ENCODE assay signal across 24 mouse cellular contexts in the genomic region with DNA sequence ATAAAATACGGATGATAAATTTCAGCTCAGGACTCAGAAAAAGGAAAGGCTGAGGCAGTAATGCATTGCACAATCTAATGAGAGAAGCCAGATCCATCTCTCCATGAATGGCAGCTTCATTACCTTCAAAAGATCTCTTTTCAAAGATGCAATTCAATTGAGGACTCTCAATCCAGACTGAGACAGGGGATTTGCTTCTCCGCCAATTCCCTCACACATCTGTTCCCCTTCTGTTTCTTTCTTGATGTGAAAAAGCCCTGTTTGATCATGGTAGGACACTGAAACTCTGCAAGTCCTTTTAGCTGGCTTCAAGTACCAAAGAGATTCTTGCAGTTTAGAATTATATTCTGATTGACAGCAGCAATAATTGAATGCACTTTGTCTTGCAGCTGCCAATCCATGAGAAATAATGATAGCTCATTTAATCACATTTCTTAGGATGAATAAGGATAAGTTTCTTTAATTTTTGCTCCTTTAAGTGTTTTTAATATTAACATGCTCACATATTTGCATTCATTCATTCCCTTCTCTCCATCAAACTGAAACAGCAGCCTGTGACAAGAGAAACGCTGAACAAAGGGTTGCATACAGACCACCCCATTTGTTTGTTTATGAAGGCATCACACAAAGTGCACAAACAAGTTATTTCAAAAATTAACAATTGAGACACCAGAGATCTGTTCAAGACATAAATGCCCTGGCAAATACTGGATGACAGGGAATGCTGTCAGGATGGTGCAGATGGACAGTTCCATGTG.
DNase-seq lines count a peak whose midpoint lies in the region; ATAC-seq and TF ChIP-seq lines count a peak whose summit lies in the region.
"Had no signal": no experiment of that assay in that cellular context is flagged by ENCODE, and none has a peak within 500 bp of the region (broad histone marks: within the 10 kb centered on the region; RNA-seq: fewer than 3 reads in every experiment).

No protein-coding gene starts in this region.

- no peaks in the 10 kb centered on the region for H3K9me3 ChIP-seq in midbrain, embryonic 10.5 days (replicated peaks)
- H3K9me3 ChIP-seq in midbrain, embryonic 16.5 days (replicated peaks; ENCODE audit: control insufficient read depth, low read length, poor library complexity, severe bottlenecking), result no peaks in the 10 kb centered on the region
- no peaks in the 10 kb centered on the region for H3K9me3 ChIP-seq in forebrain, embryonic 11.5 days (ENCODE audit: control insufficient read depth, low read length)
- no peaks in the 10 kb centered on the region for H3K9me3 ChIP-seq in forebrain, postnatal 0 days (ENCODE audit: low read length)
- H3K9me3 ChIP-seq: heart, embryonic 10.5 days; intestine, embryonic 15.5 days had no signal

- DNase-seq in midbrain, embryonic 10.5 days (ENCODE audit: low spot score), result no peak
- no peak for DNase-seq in forebrain, embryonic 11.5 days (ENCODE audit: low spot score)
- peak; percentile 27 for DNase-seq in forebrain, postnatal 0 days
- DNase-seq in gastrocnemius, adult 8-10 months (ENCODE audit: low spot score in 2 of 2), result no peak
- DNase-seq in kidney, adult 9 months, result no peak
- DNase-seq in ovary, postnatal 10 days (ENCODE audit: low spot score), result no peak
- DNase-seq: adrenal gland, postnatal 36 days; cerebellum, adult 18-20 months; cerebellum, postnatal 14 days; gastrocnemius, postnatal 10 days; heart, postnatal 4 days; kidney, adult 8-10 months; kidney, postnatal 14 days; right cerebral cortex, postnatal 14 days; thymus, adult 2 months had no signal

- no peaks in the 10 kb centered on the region for H3K36me3 ChIP-seq in midbrain, embryonic 10.5 days
- H3K36me3 ChIP-seq in midbrain, embryonic 16.5 days (ENCODE audit: control insufficient read depth, insufficient read depth, low read length), result no peaks in the 10 kb centered on the region
- H3K36me3 ChIP-seq in forebrain, embryonic 11.5 days (ENCODE audit: control insufficient read depth, insufficient read depth, low read length), result no peaks in the 10 kb centered on the region
- H3K36me3 ChIP-seq in forebrain, postnatal 0 days (ENCODE audit: insufficient read depth), result no peaks in the 10 kb centered on the region
- H3K36me3 ChIP-seq: heart, embryonic 10.5 days; intestine, embryonic 15.5 days had no signal

- H3K4me1 ChIP-seq in midbrain, embryonic 10.5 days, result peaks cover 16% of the 10 kb centered on the region
- peaks cover 3% of the 10 kb centered on the region; the same call in 1 of the 2 replicates for H3K4me1 ChIP-seq in midbrain, embryonic 16.5 days (ENCODE audit: control insufficient read depth, insufficient read depth, low read length)
- no peaks in the 10 kb centered on the region for H3K4me1 ChIP-seq in forebrain, embryonic 11.5 days (replicated peaks; ENCODE audit: control insufficient read depth, insufficient read depth, low read length)
- no peaks in the 10 kb centered on the region for H3K4me1 ChIP-seq in forebrain, postnatal 0 days (ENCODE audit: insufficient read depth)
- H3K4me1 ChIP-seq: heart, embryonic 10.5 days; intestine, embryonic 15.5 days had no signal

- H3K4me2 ChIP-seq in midbrain, embryonic 16.5 days (ENCODE audit: low read length), result no peak overlapping the region
- H3K4me2 ChIP-seq in forebrain, embryonic 11.5 days (ENCODE audit: low read depth, low read length, severe bottlenecking), result no peak overlapping the region
- no peak overlapping the region for H3K4me2 ChIP-seq in forebrain, postnatal 0 days (ENCODE audit: low read depth)
- H3K4me2 ChIP-seq: intestine, embryonic 15.5 days had no signal

- 43% methylated on average over 3 of the region's 3 CpGs for WGBS in midbrain, embryonic 10.5 days
- WGBS in midbrain, embryonic 16.5 days, result 26% methylated on average over 3 of the region's 3 CpGs
- WGBS in forebrain, embryonic 11.5 days, result 29% methylated on average over 3 of the region's 3 CpGs
- WGBS in forebrain, postnatal 0 days, result 19% methylated on average over 3 of the region's 3 CpGs

- H3K27me3 ChIP-seq in midbrain, embryonic 10.5 days (ENCODE audit: low read depth, poor library complexity, severe bottlenecking), result no peaks in the 10 kb centered on the region
- H3K27me3 ChIP-seq in midbrain, embryonic 16.5 days (ENCODE audit: control insufficient read depth, insufficient read depth, low read depth, low read length), result no peaks in the 10 kb centered on the region
- no peaks in the 10 kb centered on the region for H3K27me3 ChIP-seq in forebrain, embryonic 11.5 days (ENCODE audit: control insufficient read depth, insufficient read depth, low read length)
- H3K27me3 ChIP-seq in forebrain, postnatal 0 days (ENCODE audit: insufficient read depth, low read length), result no peaks in the 10 kb centered on the region
- H3K27me3 ChIP-seq: intestine, embryonic 15.5 days; Patski had no signal

- H3K27ac ChIP-seq in midbrain, embryonic 10.5 days (replicated peaks), result peak overlapping the region; percentile 30; the same call in 1 of the 2 replicates
- H3K27ac ChIP-seq in midbrain, embryonic 16.5 days (ENCODE audit: low read length), result no peak overlapping the region
- peak overlapping the region; percentile 25; the same call in 1 of the 2 replicates for H3K27ac ChIP-seq in forebrain, embryonic 11.5 days (ENCODE audit: low read depth, low read length)
- H3K27ac ChIP-seq in forebrain, postnatal 0 days (ENCODE audit: low read depth, low read length), result no peak overlapping the region
- H3K27ac ChIP-seq: heart, embryonic 10.5 days; intestine, embryonic 15.5 days; layer of hippocampus, adult 2 months; macrophage; stomach, postnatal 0 days had no signal

- ATAC-seq in midbrain, embryonic 16.5 days, result no peak
- peak; percentile 76 for ATAC-seq in forebrain, embryonic 11.5 days (replicated peaks; ENCODE audit: low FRiP score)
- ATAC-seq in forebrain, postnatal 0 days, result peak; percentile 48; the same call in 1 of the 2 replicates
- ATAC-seq: hindbrain, embryonic 16.5 days; intestine, embryonic 15.5 days; lung, postnatal 0 days; Patski had no signal

- no peak overlapping the region for H3K4me3 ChIP-seq in midbrain, embryonic 10.5 days
- H3K4me3 ChIP-seq in midbrain, embryonic 16.5 days (ENCODE audit: low read depth, low read length), result no peak overlapping the region
- no peak overlapping the region for H3K4me3 ChIP-seq in forebrain, embryonic 11.5 days (ENCODE audit: low read depth, low read length)
- no peak overlapping the region for H3K4me3 ChIP-seq in forebrain, postnatal 0 days (ENCODE audit: low read depth, low read length)
- H3K4me3 ChIP-seq: heart, embryonic 10.5 days; intestine, embryonic 15.5 days; layer of hippocampus, adult 2 months had no signal

- no peak for TF ChIP-seq CTCF in forebrain, postnatal 0 days (IDR thresholded peaks at IDR 0.05; ENCODE audit: low read depth)

- no peak overlapping the region for H3K9ac ChIP-seq in midbrain, embryonic 16.5 days (ENCODE audit: low read depth, low read length)
- no peak overlapping the region for H3K9ac ChIP-seq in forebrain, embryonic 11.5 days (ENCODE audit: low read length)
- no peak overlapping the region for H3K9ac ChIP-seq in forebrain, postnatal 0 days
- H3K9ac ChIP-seq: intestine, embryonic 15.5 days had no signal

Comparison
In these comparisons a context has a peak if more than half of its experiments do, and no peak if none do; other contexts are left out.
1. H3K27ac ChIP-seq: peak in midbrain, embryonic 10.5 days (single experiment) and forebrain, embryonic 11.5 days (single experiment); none in midbrain, embryonic 16.5 days (single experiment) and forebrain, postnatal 0 days (single experiment).